Mouse (Mus musculus) heart, postnatal 0 days (tissue): Measurements from ENCODE around the gene Podxl.

Source experiments
- CTCF ChIP-seq: IDR thresholded peaks from 2 replicates; pipeline ENCODE4 v1.5.1; 2016; ENCODE audit warnings: antibody characterized with exemption, control low read depth, low read depth
- EP300 ChIP-seq: IDR thresholded peaks from 2 replicates; pipeline ENCODE4 v1.6.1; 2016; ENCODE audit warnings: antibody characterized with exemption, low read depth

GRCm38 (mm10) chr6:31571459-31571858 is 7.7 kb upstream of the Podxl start:
- TF ChIP-seq CTCF (no peak), EP300 (no peak)
